Mouse (Mus musculus) NIH3T3 (cell line): ENCODE data around the gene Tacr2.

ENCODE experiments used
- DNase-seq: peaks from one replicate; pipeline ENCODE4 v3.0.0-alpha.2; 2012; ENCODE audit warnings: low read depth

Gene Tacr2

GRCm38 (mm10) chr10:62239270-62239669, 13.0 kb upstream of the Tacr2 start:
- DNase-seq = no peak

GRCm38 (mm10) chr10:62242358-62242757, 9.9 kb upstream of the Tacr2 start:
- no peak for DNase-seq

GRCm38 (mm10) chr10:62242896-62243295, 9.3 kb upstream of the Tacr2 start:
- DNase-seq = peak; percentile 48

- peak; percentile 60 for DNase-seq
Measured at GRCm38 (mm10) chr10:62244067-62244466, 8.2 kb upstream of the Tacr2 start.

- no peak for DNase-seq
Measured at GRCm38 (mm10) chr10:62247156-62247555, 5.1 kb upstream of the Tacr2 start.

GRCm38 (mm10) chr10:62247815-62248214, 4.4 kb upstream of the Tacr2 start:
- peak; percentile 29 for DNase-seq

GRCm38 (mm10) chr10:62252496-62253235, 428 bp downstream of the Tacr2 start:
- no peak for DNase-seq

- DNase-seq = no peak
Measured at GRCm38 (mm10) chr10:62258298-62258697, 6.1 kb downstream of the Tacr2 start.

- DNase-seq = peak; percentile 84
Measured at GRCm38 (mm10) chr10:62261115-62261886, 9.1 kb downstream of the Tacr2 start.

- no peak for DNase-seq
Measured at GRCm38 (mm10) chr10:62264299-62264698, 12.1 kb downstream of the Tacr2 start.

- DNase-seq = no peak
Measured at GRCm38 (mm10) chr10:62269278-62269677, 17.0 kb downstream of the Tacr2 start.

- DNase-seq = peak; percentile 90
Measured at GRCm38 (mm10) chr10:62275235-62275634, 23.0 kb downstream of the Tacr2 start.

- no peak for DNase-seq
Measured at GRCm38 (mm10) chr10:62277499-62278293, 25.5 kb downstream of the Tacr2 start.

- no peak for DNase-seq
Measured at GRCm38 (mm10) chr10:62279066-62279465, 26.8 kb downstream of the Tacr2 start.

GRCm38 (mm10) chr10:62279671-62280070, 27.4 kb downstream of the Tacr2 start:
- no peak for DNase-seq

- peak; percentile 14 for DNase-seq
Measured at GRCm38 (mm10) chr10:62282782-62283181, 30.5 kb downstream of the Tacr2 start.

- no peak for DNase-seq
Measured at GRCm38 (mm10) chr10:62283206-62283792, 31.1 kb downstream of the Tacr2 start.

- no peak for DNase-seq
Measured at GRCm38 (mm10) chr10:62287460-62288124, 35.4 kb downstream of the Tacr2 start.

GRCm38 (mm10) chr10:62294112-62294511, 41.9 kb downstream of the Tacr2 start:
- DNase-seq = peak; percentile 10

GRCm38 (mm10) chr10:62296086-62296872, 44.0 kb downstream of the Tacr2 start:
- DNase-seq = no peak
